In genomic region chr11:117118721-117119321, GRCm38 (mm10) we compare ENCODE assay signal across 8 mouse cellular contexts. TPM values are rescaled to one million over a fixed set of nuclear protein-coding genes. Genes with fewer than 3 reads are reported as not detected.
DNase-seq lines count a peak whose midpoint lies in the region; ATAC-seq and TF ChIP-seq lines count a peak whose summit lies in the region.

No protein-coding gene starts in this region.

- H3K9ac ChIP-seq in stomach, postnatal 0 days (ENCODE audit: low read length): no peak overlapping the region

- H3K4me2 ChIP-seq in stomach, postnatal 0 days (replicated peaks; ENCODE audit: low read depth): peak overlapping the region; percentile 25

- intact Hi-C loops in gastrocnemius, postnatal 14 days (cut with DNase I; ENCODE audit: low total_unique reads): loop anchor here (5.0 kb wide), 1 partner anchor 37 kb away; no protein-coding TSS in a partner anchor
- intact Hi-C loops in gastrocnemius, postnatal 36 days (cut with DNase I): no loop called here

- no peak for TF ChIP-seq POLR2A in spleen, adult 2 months (IDR thresholded peaks at IDR 0.05; ENCODE audit: low read depth, low read length)

- peak overlapping the region; percentile 55 for H3K27ac ChIP-seq in spleen, adult 2 months (ENCODE audit: insufficient read depth, low read length)
- H3K27ac ChIP-seq in limb, embryonic 10.5 days: peak overlapping the region; percentile 66
- H3K27ac ChIP-seq in stomach, postnatal 0 days (replicated peaks): peak overlapping the region; percentile 49

- no peak for TF ChIP-seq CTCF in spleen, adult 2 months (IDR thresholded peaks at IDR 0.05; ENCODE audit: extremely low read depth, insufficient read depth, insufficient read length, insufficient replicate concordance)
- no peak for TF ChIP-seq CTCF in stomach, postnatal 0 days (IDR thresholded peaks at IDR 0.05; ENCODE audit: low read depth)

- 73% methylated on average over 11 of the region's 11 CpGs for WGBS in spleen, adult 2 months
- 56% methylated on average over 11 of the region's 11 CpGs for WGBS in limb, embryonic 10.5 days
- 43% methylated on average over 10 of the region's 11 CpGs for WGBS in stomach, postnatal 0 days

- TF ChIP-seq EP300 in stomach, postnatal 0 days (optimal IDR thresholded peaks at IDR 0.05): no peak

- peak; percentile 56 for DNase-seq in gastrocnemius, postnatal 14 days
- DNase-seq in gastrocnemius, postnatal 36 days: no peak
- DNase-seq in spleen, adult 2 months (ENCODE audit: low read depth in 1 of 2, low spot score in 2 of 2): no peak
- no peak for DNase-seq in spleen, adult 12 weeks (ENCODE audit: low spot score)
- no peak for DNase-seq in limb, embryonic 10.5 days (ENCODE audit: low spot score)
- no peak for DNase-seq in stomach, postnatal 0 days (ENCODE audit: low spot score)
- DNase-seq in adrenal gland, postnatal 14 days: no peak

- H3K9me3 ChIP-seq in limb, embryonic 10.5 days (replicated peaks): no peaks in the 10 kb centered on the region
- no peaks in the 10 kb centered on the region for H3K9me3 ChIP-seq in stomach, postnatal 0 days (ENCODE audit: control insufficient read depth, low read length)

- no peaks in the 10 kb centered on the region for H3K27me3 ChIP-seq in spleen, adult 2 months (ENCODE audit: control insufficient read depth, insufficient read depth, low read length)
- no peaks in the 10 kb centered on the region for H3K27me3 ChIP-seq in limb, embryonic 10.5 days (ENCODE audit: low read depth, poor library complexity, severe bottlenecking)
- no peaks in the 10 kb centered on the region for H3K27me3 ChIP-seq in stomach, postnatal 0 days (ENCODE audit: control insufficient read depth, insufficient read depth, low read length)

- peaks cover 10% of the 10 kb centered on the region; the same call in 1 of the 2 replicates for H3K4me1 ChIP-seq in spleen, adult 2 months (ENCODE audit: control insufficient read depth, insufficient read depth, insufficient read length)
- peaks cover 82% of the 10 kb centered on the region for H3K4me1 ChIP-seq in limb, embryonic 10.5 days
- H3K4me1 ChIP-seq in stomach, postnatal 0 days (replicated peaks; ENCODE audit: control insufficient read depth, insufficient read depth): peaks cover 16% of the 10 kb centered on the region

- peaks cover 3% of the 10 kb centered on the region; the same call in 1 of the 2 replicates for H3K36me3 ChIP-seq in spleen, adult 2 months (ENCODE audit: control insufficient read depth, insufficient read depth, low read length)
- H3K36me3 ChIP-seq in limb, embryonic 10.5 days: peaks cover 44% of the 10 kb centered on the region
- H3K36me3 ChIP-seq in stomach, postnatal 0 days (ENCODE audit: control insufficient read depth, insufficient read depth, low read length): 0 out of 2 replicates have a peak, but pooled peaks cover 9% of the 10 kb centered on the region

- H3K4me3 ChIP-seq in spleen, adult 2 months (ENCODE audit: extremely low read depth, insufficient read depth, insufficient read length): no peak overlapping the region
- H3K4me3 ChIP-seq in limb, embryonic 10.5 days: no peak overlapping the region
- H3K4me3 ChIP-seq in stomach, postnatal 0 days (ENCODE audit: low read depth, low read length): no peak overlapping the region

- ATAC-seq in stomach, postnatal 0 days (ENCODE audit: low FRiP score, low TSS enrichment): no peak
- ATAC-seq in granulocyte monocyte progenitor cell, adult 5-6 weeks (replicated peaks; ENCODE audit: poor library complexity, severe bottlenecking): no peak

RNA-seq across cellular contexts. Expression of gene Sec14l1, which starts 3.9 kb away (rescaled TPM):
- 10 to 100 TPM; 58.1 to 58.7 TPM for total RNA-seq in gastrocnemius, postnatal 14 days (2021)
- 10 to 100 TPM; 37.6 to 42.9 TPM for total RNA-seq in gastrocnemius, postnatal 36 days (2021)
- polyA plus RNA-seq in spleen, adult 2 months (2012; rRNA removed): 30.1 and 32.9 TPM in 2 replicates
- polyA plus RNA-seq in limb, embryonic 10.5 days (2016; fragmentation: Nextera tagmentation; extraction: Ambion mirVana): 40.1 and 47.8 TPM in 2 replicates
- polyA plus RNA-seq in stomach, postnatal 0 days (2015; fragmentation: Nextera tagmentation; extraction: Ambion mirVana): 28.4 and 30.5 TPM in 2 replicates
- 10.8 and 13.3 TPM in 2 replicates for total RNA-seq in granulocyte monocyte progenitor cell, adult 5-6 weeks (2014; fragmentation: Nextera tagmentation)
- total RNA-seq in granulocyte monocyte progenitor cell, adult 5-6 weeks (2017): 9.8 and 12.8 TPM in 2 replicates
- 119 TPM in 2 replicates for total RNA-seq in adrenal gland, postnatal 14 days (2021)
